Mouse (Mus musculus) induced T-regulatory cell, adult 2 months (primary cell): ENCODE measurements at regions not wholly inside any gene's neighbourhood (a gene's known extent, or its start where the extent isn't known, plus 50 kb on each side); places are given as distances from the start of the nearest gene placed in this dataset.

Experiments used
- DNase-seq: peaks from one replicate; pipeline ENCODE4 v3.0.0-alpha.2; 2012; ENCODE audit warnings: low read depth

DNA sequence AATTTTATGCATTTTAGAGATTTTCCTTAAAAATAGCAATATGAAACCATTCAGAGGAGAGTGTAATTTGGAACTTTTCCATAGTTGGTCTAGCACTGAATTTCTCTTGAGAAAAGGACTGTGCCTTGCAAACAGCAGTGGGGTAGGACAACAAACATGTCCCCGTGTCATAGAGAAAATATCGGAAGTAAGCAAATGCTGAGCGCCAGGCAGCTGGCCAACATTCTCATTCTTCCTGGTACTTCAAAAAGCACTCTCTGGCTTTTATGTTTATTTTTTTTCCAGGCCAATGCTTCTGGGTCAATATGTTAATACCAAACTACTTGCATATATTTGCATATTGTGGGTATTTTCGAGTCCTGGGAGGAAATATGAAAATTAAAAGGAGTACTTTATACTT lies 568.5 kb downstream of the Btbd3 start:
- DNase-seq: no peak

DNA sequence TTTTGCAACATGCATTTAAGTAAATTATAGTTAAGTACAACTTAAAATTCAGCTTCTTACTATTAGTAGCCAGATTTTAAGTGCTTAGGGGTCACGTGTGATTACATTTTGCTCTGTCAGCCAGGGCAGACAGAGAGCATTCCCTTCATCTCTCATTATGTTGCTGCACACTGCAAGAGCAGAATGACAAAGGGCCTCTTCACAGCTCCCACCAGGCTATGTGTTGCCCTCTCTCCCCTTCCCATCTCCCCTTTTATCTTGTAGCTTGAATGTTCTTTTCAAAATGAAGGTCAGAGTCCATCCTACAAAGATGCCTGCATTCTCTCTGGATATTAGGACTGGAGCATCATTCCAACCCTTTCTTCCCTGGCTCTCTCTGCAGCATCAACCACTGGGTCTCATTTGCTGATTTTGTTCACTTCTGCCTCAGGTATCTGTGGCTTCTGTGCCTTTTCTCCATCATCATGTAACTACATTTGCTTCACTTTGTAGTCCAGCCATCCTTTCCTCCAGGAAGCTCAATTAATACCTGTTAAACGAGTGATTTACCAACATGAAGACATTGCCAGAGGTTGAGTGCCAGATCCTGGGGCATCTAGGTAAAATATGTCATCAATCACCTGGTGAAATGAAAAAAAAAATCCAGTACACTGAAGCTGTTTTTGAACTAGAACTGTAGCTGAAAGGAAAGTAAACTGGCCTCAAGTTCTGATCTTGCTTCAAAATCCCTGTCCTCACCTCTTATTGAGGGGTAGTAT lies 571.6 kb downstream of the Btbd3 start:
- no peak for DNase-seq

DNA sequence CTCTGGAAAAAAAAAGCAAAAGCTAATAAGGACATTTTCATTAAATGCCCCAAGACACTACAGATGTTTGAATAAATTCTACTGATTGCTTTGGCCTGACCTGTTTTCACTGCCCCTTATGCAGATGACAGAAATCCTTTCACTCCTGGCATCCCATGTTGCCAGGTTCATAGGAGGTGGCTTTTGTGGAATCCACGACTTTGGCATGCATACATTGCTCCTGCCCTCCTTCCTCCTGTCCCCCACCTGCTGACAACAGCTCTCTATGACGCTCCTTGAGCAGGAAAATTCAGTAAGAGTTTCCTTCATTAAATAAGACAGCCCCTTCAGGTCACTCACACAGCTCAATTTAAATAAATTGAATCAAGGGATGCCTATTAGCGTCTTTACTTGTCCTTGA lies 582.5 kb downstream of the Btbd3 start:
- DNase-seq: no peak

DNA sequence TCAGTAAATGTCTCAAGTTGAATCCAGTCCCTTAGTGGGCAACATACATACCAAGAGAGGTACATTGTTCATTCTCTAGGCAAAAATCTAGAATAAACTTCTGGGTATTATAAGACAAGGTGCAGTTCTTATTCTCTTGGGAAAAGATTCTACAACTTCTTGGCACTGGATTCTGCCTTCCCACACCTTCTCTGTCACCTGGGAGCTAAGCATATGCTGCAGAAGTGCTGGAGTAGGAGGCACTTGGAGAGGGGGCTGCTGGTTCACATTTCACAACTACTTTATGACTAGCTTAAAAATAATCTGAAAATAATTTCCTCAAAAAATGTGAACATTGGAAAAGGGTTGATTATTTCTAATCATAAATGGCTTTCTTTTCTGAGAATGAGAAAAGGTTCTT lies 602.8 kb downstream of the Btbd3 start:
- DNase-seq: no peak

DNA sequence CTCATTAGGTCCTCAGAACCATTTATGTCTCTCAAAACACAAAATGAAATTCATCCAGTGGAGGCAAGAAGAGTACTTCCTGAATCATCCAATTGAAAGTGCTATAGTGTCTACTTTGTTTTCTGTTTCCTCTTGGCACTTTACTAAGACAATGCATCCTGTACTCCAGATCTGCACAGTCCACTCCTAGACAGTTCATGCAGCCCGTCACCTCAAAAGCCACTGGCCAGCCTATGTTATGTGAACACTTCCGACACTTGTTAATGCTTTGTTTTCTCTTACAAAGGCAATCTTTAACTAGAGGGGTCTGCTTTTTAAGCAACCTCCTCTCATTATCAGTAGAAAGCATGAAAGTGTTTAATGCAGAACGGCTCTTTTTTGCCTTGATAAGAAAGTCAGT lies 597.1 kb upstream of the Sptlc3 start:
- DNase-seq: no peak

DNA sequence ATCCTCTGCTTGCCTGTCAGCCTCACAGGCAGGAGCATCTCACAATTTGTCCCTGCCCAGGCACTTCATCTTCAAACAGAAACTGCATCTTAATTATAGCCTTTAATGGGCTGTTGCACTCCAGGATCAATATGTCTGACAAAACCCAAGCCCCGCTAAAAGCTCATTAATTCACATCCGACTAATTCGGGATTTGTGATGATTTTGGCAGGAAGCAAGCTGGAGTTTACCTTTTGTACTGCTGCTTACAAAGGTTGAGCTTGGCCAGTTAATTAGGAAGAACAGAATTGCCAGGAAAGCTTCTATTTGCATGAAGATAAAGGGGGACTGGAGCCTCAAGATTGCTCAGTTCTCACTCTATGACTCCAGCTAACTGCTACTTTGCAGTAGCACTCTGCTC lies 596.6 kb upstream of the Sptlc3 start:
- no peak for DNase-seq

DNA sequence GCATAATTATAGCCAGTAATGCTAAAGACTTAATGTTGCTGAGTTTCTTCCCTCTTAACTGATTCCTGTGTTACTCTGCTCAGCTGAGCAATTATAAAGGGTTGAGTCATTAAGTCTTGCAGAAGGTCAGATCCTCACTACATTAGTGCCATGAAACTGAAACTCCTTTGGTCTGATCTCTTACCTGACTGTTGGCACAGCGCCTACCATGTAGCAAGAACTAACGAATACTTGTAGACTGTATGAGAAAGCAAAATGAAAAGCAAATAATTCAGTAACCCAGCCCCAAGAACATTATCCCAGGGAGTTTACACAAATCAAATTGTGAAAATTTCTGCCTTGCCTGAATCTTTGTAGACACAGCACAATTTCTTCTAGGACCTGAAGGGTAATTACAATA lies 556.5 kb upstream of the Sptlc3 start:
- no peak for DNase-seq

DNA sequence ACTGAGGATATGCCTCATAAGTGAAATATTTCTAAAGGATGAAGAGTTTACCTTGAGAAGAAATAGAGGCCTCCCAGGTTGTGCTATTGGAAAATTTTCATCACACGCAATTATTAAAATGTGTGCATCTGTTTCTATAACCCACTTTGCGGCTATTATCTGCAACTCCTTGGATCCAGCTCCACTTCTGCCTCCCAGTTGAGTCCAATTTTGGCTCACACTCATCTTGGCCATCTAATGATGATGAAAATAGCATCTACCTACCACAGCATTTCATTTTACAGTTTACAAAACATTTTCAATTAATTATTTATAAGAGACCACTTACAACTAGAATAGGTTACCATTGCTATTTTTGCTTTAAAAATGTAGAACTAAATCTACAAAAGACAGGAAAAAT lies 554.3 kb upstream of the Sptlc3 start:
- no peak for DNase-seq

DNA sequence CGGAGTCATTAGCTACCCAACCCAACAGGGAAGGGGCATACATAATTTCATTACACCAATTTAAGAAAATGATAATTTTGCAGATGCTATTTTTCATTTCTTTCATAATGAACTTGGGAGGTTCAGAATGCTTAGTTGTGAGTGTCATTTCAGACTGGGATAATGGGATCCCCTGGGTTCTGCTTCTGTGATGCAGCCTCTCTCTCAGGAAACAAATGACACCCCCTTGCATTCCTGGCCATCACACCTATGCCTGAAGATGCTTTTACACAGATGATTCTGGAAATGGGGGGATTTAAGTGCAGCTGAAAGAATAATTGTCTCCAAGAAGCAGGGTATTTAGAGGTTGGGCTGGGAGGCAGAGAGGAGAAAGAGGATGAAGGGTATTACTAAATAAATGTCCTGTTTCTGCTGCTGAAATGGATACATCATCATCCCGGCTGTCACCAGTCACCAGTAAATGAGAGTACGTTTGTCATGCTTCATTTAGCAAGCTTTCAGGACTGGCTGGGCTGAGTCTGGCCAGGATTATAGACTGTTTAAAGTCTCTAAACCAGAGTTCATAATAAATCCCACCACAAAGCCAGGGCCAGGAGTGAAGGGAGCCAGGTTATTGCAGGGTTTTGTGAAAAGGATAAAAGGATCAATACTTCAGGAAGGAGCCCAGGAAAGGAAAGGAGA lies 527.5 kb upstream of the Sptlc3 start:
- DNase-seq: no peak

DNA sequence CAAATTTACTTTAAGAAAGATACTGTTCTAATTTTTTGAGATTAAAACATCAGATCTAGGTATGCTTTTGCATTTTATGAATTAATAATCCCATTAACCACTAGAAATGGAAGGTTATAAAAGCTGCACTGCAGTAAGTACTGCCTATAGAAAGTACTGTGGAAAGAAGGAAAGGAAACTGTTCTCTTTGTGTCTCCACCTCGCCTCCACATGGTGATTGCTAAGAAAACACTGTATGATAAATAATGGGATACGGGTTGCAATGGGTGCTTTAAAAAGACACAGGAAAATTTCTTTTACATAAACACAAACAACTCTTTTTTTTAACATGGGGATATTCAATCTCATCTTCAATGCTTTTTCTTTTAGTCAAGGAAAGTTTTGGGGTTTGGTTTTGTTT lies 519.2 kb upstream of the Sptlc3 start:
- no peak for DNase-seq

DNA sequence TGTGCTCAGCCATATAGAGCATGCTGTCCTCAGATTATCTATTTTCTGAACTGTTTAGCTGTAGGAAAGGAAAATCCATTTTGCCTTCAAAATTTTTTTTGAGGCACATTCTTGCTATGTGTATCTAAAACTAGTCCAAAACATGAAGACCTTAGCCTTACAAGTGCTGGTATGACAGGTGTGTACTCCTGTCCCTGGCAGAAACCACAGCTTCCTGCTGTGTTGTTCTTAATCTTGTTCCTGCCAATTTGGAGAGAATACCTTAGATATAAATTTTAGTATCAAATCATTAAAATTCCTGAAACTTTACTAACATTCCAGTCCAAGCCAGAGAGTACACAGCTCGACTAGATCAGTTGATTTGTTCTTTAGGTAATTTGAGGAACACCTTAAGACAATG lies 503.7 kb upstream of the Sptlc3 start:
- no peak for DNase-seq

DNA sequence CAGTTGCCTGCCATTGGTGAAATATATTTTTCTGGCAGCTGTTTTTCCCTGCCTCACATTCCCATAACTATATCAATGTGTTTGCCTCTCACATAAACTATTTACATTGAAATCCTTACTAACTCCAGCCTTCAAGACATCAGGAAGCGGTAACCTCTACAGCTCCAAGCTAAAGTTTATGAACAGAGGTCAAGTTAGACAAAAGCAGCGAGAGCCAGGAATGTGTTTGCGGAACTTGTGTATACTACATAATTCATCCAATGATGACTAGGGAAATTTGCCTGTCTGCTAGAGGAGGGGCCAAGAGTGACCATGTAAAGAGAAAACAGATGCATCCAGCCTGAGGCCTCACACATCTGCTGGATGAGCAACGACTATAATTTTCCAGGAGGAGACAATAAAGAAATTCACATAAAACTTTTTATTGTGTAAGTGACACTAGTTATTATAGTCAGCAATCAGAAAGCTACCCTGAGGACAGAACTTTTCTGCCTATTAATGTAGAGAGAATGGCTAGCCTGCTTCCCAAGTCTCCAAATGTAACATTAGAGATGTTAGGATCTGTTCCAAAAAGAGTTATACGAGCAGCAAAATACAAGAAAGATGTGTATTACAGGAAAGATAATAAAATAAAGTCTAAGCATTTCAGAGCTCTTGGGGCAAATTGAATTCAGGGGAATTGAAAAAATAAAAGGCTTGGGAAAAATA lies 461.5 kb upstream of the Sptlc3 start:
- no peak for DNase-seq

DNA sequence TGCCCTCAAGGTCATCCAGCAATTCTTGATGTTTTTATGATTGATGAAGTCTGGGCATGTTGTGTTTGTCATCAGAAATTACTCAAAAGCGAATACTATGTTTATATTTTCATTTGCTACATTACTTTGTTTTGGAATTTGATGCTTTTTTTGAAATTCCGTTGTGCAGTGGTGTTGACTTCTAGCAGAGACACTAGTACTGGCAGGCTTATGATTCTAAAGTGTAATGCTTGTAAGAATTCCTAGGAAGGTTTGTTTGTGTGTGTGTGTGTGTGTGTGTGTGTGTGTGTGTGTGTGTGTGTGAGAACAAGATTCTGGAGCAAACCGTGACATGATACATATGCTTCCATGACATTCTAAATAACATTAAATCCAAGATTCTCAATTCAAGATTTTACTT lies 458.9 kb upstream of the Sptlc3 start:
- DNase-seq: no peak

DNA sequence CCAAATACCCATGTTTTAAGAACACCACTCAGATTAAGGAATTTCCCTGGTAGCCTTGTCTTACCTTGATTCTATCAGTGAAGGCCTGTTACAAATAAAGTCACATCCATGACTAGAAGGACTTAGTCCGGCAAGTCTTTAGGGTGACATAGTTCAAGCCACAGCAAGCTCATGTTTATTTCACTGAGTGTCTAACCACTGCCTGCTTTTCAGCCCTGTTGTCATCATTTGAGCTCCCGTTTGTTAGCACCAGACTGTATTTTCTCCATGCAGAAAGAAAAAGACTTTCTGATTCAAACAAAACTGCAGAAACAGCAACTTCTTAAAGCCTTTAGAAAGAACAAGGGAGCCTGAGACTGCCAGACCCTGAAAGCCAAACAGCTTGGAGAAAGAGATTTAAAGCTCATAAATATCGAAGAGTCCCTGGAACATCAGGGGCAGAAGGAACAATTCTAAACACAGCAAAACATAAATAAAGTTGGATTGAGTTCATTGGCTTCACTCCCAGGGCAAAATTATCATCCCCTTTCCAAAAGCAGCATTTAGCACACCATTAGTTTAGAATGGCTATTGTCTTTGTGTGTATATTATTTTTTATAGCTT lies 451.9 kb upstream of the Sptlc3 start:
- no peak for DNase-seq

DNA sequence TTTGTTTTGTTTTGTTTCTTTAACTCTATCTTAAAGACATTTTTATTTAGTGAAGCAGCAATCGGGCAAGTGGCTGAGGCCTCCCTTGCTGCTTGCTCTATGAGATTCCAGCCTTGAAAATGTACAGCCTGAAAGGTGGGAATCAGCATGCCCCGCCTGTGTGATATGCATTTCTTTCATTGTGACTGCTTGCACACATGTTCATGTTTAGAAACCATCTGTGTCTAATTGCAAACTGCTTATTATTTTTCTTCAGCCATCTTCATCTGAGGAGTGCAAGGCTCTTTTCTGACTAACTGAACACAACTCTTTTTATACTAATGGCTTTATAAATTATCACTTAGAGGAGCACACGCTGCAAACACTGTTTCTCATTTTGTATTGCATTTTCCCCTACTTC lies 449.0 kb upstream of the Sptlc3 start:
- no peak for DNase-seq

DNA sequence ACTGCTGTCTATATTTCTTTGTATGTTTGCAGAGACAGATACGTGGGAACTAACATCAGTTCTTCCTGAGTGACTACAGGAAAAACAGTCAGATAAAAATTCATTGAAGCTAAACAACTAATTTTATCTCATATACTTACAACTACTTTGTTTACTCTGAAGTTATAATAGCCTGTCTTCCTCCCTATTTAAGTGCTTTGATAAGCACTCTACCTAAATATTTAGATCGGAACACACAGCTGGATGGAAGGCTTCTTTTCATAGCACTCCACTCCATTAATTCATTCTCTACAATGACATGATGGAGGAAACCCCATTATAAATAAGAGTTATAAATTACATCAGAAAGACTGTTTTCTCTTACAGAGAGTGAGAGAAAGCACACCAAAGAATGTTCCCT lies 438.5 kb upstream of the Sptlc3 start:
- DNase-seq: no peak

DNA sequence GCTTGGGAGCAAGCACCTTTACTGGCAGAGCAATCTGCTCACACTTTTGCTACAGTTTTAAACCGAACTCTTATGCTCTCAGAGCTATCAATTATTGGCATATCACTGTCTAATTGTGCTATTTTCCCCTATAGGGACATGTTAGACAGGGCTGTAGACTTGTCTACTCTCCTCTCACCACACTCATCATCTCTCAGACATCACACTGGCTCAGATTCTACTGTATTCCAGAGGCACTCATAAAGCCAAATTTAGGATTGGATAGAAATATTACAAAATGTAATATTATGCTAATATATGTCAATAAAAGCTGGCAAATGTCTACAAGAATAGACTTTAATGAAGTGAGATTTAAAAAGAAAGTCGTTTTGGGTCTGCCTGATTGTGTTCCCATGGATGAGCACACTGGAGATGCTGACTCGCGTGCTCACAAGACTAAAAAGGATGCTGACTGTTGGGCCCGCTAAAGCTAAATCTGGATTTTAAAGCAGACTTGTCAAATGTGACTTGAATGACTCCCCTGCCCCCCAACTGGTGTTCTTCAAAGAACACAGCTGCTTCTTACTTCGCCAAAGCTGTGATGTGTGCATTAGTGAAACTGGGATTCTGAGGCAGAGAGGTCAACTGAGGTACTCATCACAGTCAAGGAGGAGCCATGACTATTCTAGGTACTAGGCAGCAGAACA lies 424.3 kb upstream of the Sptlc3 start:
- no peak for DNase-seq

DNA sequence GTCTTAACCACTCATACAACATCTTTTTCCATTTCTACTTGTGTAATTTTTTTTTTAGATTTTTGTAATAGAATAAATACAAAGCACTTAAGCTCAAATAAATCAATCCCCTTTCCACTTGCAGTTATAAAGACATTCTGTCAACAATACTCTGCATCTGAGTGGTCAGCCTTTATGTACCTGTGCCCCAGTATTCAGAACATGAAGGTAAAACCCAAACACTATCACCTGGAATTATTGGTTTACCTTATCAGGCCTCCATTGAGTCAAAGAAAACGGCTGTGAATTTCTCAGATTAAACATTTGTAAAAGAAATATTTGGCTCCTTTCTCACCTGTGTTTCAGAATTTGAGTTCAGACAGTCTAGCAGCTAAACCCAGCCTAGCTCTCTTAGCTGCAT lies 422.0 kb upstream of the Sptlc3 start:
- DNase-seq: no peak

DNA sequence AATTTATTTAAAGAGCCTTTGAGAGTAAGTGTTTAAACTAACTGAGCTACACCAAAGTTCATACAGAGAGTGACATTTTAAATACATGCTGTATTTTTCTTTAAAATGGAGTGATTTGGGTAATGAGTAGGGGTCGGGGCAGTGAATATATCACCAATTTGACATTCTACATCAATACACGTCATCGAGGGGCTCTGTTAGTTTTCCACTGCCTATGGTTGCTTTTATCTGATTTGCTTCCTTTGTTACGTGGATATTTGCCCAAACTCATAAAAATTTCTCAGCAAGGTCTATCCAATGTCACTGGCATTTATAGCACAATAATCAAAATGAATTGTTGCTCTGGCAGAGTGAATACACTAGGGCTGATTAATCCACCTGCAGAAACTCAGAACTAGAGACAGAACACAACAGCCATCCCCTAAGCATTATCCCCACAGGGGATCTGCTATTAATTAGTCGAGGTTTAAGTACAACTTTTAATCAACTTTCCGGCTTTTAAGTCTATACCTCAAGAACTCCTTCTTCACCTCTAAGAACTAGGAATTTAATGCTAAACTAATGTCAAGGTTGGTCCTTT lies 400.1 kb upstream of the Sptlc3 start:
- DNase-seq: no peak

DNA sequence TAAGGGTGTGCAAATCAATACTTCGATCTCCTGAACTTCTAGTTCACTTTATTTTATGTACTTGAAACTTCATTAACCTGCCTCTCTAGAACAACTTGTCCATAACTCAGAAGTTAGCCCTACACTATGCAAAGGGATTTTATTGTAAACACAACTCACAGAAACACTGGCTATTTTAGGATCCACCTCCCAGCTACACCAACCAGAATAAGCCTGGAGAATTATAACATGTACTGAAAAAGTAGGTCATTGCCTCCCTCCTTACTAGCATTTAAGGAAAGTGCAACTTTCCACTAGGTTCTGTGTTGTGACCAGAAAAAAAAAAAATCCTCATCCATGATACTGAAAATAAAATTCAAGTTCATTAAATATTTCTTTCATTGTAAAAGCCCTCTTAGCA lies 382.0 kb upstream of the Sptlc3 start:
- no peak for DNase-seq

DNA sequence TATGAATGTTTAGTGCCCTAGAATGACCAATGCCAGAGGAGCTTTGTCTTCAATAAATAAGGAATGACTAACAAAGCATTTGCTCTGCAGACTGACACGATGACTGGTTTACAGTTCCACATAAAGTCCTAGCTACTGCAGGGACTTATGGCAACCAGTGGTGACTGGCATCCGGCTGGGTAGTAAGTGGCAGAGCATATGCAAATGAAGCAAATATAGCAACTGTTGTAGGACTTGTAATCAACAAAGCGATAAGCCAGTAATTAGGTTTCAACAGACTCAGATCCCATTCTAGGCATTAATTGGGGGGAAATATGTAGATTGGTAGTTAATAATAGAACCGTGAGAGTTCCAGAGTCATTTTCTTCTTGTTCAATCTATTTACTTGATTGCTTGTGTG lies 379.2 kb upstream of the Sptlc3 start:
- no peak for DNase-seq

DNA sequence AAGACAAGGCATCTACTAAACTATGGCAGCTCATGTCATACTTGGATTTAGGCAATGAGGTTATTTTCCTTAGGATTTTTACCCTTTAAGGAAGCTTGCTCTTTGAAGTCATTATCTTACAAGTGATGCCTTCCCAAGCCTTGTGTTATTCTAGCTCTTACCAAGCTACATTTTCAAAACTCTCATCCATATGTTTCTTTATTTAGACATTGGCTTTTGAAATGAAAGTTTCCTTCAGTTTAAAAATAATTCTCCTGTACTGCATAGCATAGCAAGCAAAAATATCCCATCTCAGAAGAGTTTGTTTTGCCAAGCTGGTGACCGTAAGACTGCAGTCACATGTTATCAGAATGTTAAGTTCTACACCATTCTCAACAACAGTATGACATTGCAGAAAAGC lies 372.8 kb upstream of the Sptlc3 start:
- no peak for DNase-seq
